Mouse (Mus musculus) forebrain, embryonic 13.5 days (tissue): ENCODE data around the gene Kmt2e. TPM values are rescaled to one million over a fixed set of nuclear protein-coding genes. Genes with fewer than 3 reads are reported as not detected.

Source experiments
- ATAC-seq: fragments of 200-750 bp; cut with Nextera tagmentation; 2 replicates; pipeline ENCODE4 v1.8.0; 2017
- H3K27ac ChIP-seq: fragments of 300-500 bp; sonication (generic); 2 replicates; pipeline ENCODE4 v1.5.1; 2015; ENCODE audit warnings: inconsistent platforms, mild to moderate bottlenecking, moderate library complexity
- H3K27me3 ChIP-seq: fragments of 300-500 bp; sonication (generic); 2 replicates; pipeline ENCODE4 v1.6.1; 2015; ENCODE audit warnings: mild to moderate bottlenecking, inconsistent platforms
- H3K36me3 ChIP-seq: fragments of 300-500 bp; sonication (generic); 2 replicates; pipeline ENCODE4 v1.6.1; 2015; ENCODE audit warnings: mild to moderate bottlenecking, inconsistent platforms; ENCODE audit not compliant: poor library complexity, severe bottlenecking
- H3K4me1 ChIP-seq: fragments of 300-500 bp; sonication (generic); 2 replicates; pipeline ENCODE4 v1.6.1; 2015; ENCODE audit warnings: inconsistent platforms
- H3K4me2 ChIP-seq: fragments of 300-500 bp; sonication (generic); 2 replicates; pipeline ENCODE4 v1.6.1; 2015; ENCODE audit warnings: inconsistent platforms, mild to moderate bottlenecking, moderate library complexity
- H3K4me3 ChIP-seq: fragments of 300-500 bp; sonication (generic); 2 replicates; pipeline ENCODE4 v1.5.1; 2015; ENCODE audit warnings: mild to moderate bottlenecking, inconsistent platforms
- H3K9ac ChIP-seq: fragments of 300-500 bp; sonication (generic); 2 replicates; pipeline ENCODE4 v1.6.1; 2015; ENCODE audit warnings: mild to moderate bottlenecking, inconsistent platforms
- H3K9me3 ChIP-seq: fragments of 300-500 bp; sonication (generic); replicated peaks from 2 replicates; pipeline ENCODE4 v1.6.1; 2016; ENCODE audit warnings: inconsistent platforms
- WGBS: fragments of 180-500 bp; shearing (Covaris S2); methylation state at CpG from one replicate; pipeline ENCODE4 v1.1.7; 2015; 5-methylcytosine and 5-hydroxymethylcytosine counted together
- polyA plus RNA-seq: library from polyadenylated mRNA; unstranded; fragments of >200 nt; fragmentation: Nextera tagmentation; extraction: Ambion mirVana; gene quantifications from 2 replicates; pipeline ENCODE4 v1.2.1, GENCODE M21; 2015

Gene Kmt2e
- polyA plus RNA-seq, 1 experiment from 2014 or later, result 165 TPM

DNA sequence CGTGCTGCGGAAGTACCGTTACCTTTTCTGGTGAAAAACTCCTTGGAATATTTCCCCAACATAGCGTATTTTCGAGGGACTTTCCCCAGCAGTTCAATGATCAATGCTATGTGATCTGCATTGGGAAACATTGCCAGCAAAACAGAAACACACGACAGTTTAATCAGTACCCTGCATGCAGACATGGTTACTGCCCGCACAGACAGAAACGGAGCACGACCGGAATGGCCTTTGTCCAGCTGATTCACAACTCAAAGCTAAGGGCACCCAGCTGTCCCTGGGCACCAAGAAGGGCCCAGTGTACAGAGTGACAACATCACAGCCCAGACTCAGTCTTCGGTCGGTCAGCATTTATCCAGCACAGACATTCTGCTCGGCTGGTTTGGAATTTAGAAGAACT, 79.2 kb downstream of the Kmt2e start:
- H3K27me3 ChIP-seq, result no peaks in the 10 kb centered on the region
- no peak overlapping the region for H3K27ac ChIP-seq
- H3K36me3 ChIP-seq, result peaks cover 76% of the 10 kb centered on the region
- H3K4me3 ChIP-seq, result no peak overlapping the region
- H3K4me1 ChIP-seq, result no peaks in the 10 kb centered on the region
- no peak for ATAC-seq
- no peaks in the 10 kb centered on the region for H3K9me3 ChIP-seq
- H3K9ac ChIP-seq, result no peak overlapping the region
- 94% methylated on average over 13 of the region's 13 CpGs for WGBS
- H3K4me2 ChIP-seq, result no peak overlapping the region

GRCm38 (mm10) chr5:23515038-23515437, 80.8 kb downstream of the Kmt2e start:
- Histone ChIP-seq H3K27ac (no peak overlapping the region), H3K4me1 (peaks cover 5% of the 10 kb centered on the region; the same call in 1 of the 2 replicates), H3K9me3 (no peaks in the 10 kb centered on the region), H3K9ac (no peak overlapping the region), H3K36me3 (peaks cover 65% of the 10 kb centered on the region), H3K4me3 (no peak overlapping the region), H3K4me2 (no peak overlapping the region), H3K27me3 (no peaks in the 10 kb centered on the region)
- 95% methylated on average over 10 of the region's 10 CpGs for WGBS
- no peak for ATAC-seq

DNA sequence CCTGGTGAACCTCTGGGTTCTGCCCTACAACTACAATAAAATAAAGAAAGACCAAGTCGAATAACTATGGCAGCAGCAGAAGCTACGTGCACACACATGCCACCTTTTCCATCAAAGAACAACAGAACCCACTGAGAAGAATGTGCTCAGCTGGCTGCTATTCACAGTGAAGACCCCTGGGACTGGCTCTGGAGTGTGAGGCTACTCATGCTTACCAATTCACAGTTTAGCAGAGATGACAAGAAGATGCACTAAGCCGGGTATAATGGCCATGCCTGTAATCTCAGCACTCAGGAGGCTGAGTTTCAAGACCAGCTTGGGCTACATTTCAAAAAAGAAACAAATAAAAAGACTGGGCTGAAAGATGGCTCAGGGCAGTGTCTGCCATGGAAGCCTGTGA, 82.7 kb downstream of the Kmt2e start:
- H3K36me3 ChIP-seq, result peaks cover 59% of the 10 kb centered on the region
- H3K27me3 ChIP-seq, result no peaks in the 10 kb centered on the region
- peak overlapping the region; percentile 44 for H3K27ac ChIP-seq
- no peak overlapping the region for H3K4me3 ChIP-seq
- ATAC-seq, result no peak
- H3K4me2 ChIP-seq, result no peak overlapping the region
- H3K9ac ChIP-seq, result no peak overlapping the region
- WGBS, result 52% methylated on average over 3 of the region's 3 CpGs
- H3K9me3 ChIP-seq, result no peaks in the 10 kb centered on the region
- H3K4me1 ChIP-seq, result peaks cover 5% of the 10 kb centered on the region; the same call in 1 of the 2 replicates

DNA sequence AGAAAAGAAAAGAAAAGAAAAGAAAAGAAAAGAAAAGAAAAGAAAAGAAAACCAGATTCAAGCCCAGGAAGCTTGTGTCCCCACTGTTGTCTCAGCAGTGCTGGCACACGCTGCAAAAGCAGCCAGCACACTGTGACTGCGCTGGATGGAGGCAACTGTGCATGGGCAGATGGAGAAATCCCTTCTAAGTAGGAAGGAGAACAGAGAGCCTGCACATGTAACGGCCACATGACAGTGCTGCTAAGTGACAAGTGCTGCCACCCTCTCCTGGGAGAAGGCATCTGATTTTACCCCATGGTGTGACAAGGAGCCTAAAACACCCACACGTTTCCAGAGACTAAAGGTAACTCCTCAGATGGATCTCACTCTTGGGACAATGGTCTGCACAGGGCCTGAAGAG, 83.6 kb downstream of the Kmt2e start:
- Histone ChIP-seq H3K36me3 (peaks cover 61% of the 10 kb centered on the region), H3K9ac (no peak overlapping the region), H3K4me2 (no peak overlapping the region), H3K27me3 (no peaks in the 10 kb centered on the region), H3K4me3 (no peak overlapping the region), H3K9me3 (no peaks in the 10 kb centered on the region), H3K27ac (peak overlapping the region; percentile 2; the same call in 1 of the 2 replicates), H3K4me1 (peaks cover 5% of the 10 kb centered on the region; the same call in 1 of the 2 replicates)
- peak; percentile 45; the same call in 1 of the 2 replicates for ATAC-seq
- 58% methylated on average over 4 of the region's 4 CpGs for WGBS

GRCm38 (mm10) chr5:23518673-23519072, 84.4 kb downstream of the Kmt2e start:
- 84% methylated on average over 3 of the region's 3 CpGs for WGBS

DNA sequence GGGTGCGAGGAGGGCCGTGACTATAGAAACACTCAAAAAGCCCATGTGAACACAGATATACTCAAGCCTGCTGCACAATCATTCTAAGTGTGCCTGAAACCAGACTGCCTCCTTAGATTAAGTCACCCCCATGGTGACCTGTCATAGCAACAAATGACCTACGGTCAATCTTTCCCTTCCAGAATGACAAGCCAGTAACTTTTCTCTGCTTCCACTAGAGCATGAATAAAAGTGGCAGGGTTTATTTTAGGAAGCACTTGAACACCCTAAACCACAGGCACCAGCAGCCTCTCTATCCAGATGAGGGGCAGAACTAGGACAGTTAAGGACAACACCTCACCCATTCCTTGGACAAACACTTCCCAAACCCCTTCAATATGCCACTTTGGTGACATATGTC, 85.4 kb downstream of the Kmt2e start:
- Histone ChIP-seq H3K27me3 (no peaks in the 10 kb centered on the region), H3K4me3 (no peak overlapping the region), H3K9me3 (no peaks in the 10 kb centered on the region), H3K27ac (no peak overlapping the region), H3K36me3 (peaks cover 56% of the 10 kb centered on the region), H3K4me2 (no peak overlapping the region), H3K4me1 (peaks cover 5% of the 10 kb centered on the region; the same call in 1 of the 2 replicates), H3K9ac (no peak overlapping the region)
- ATAC-seq, result no peak
- WGBS, result 95% methylated on average over 3 of the region's 3 CpGs

More at GRCm38 (mm10) chr5:23518673-23519072, 84.4 kb downstream of the Kmt2e start:
- Histone ChIP-seq H3K4me1 (peaks cover 5% of the 10 kb centered on the region; the same call in 1 of the 2 replicates), H3K27me3 (no peaks in the 10 kb centered on the region), H3K4me2 (no peak overlapping the region), H3K27ac (no peak overlapping the region), H3K9me3 (no peaks in the 10 kb centered on the region), H3K36me3 (peaks cover 57% of the 10 kb centered on the region), H3K9ac (no peak overlapping the region), H3K4me3 (no peak overlapping the region)
- ATAC-seq, result 0 out of 2 replicates have a peak, but pooled peaks have one; percentile 24

DNA sequence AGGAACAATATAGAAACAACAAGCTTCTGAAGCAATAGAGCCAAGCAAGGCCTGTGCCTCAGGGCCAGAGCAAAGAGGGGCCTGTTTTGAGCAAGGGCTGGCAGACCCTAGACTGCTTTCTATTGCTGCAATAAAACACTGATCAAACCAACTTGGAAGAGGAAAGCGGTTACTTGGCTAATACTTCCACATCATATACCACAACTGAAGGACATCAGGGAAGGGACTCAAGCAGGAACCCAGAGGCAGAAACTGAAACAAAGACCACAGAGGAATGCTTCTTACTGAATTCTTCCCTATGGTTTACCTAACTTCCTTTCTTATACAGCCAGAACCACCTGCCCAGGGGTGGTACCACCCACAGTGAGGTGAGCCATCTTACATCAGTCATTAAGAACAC, 87.4 kb downstream of the Kmt2e start:
- Histone ChIP-seq H3K4me1 (peaks cover 5% of the 10 kb centered on the region; the same call in 1 of the 2 replicates), H3K27me3 (no peaks in the 10 kb centered on the region), H3K9me3 (no peaks in the 10 kb centered on the region), H3K9ac (no peak overlapping the region), H3K4me2 (no peak overlapping the region), H3K27ac (no peak overlapping the region), H3K36me3 (peaks cover 54% of the 10 kb centered on the region), H3K4me3 (no peak overlapping the region)
- ATAC-seq, result no peak
- 100% methylated on average over 1 of the region's 1 CpGs for WGBS

DNA sequence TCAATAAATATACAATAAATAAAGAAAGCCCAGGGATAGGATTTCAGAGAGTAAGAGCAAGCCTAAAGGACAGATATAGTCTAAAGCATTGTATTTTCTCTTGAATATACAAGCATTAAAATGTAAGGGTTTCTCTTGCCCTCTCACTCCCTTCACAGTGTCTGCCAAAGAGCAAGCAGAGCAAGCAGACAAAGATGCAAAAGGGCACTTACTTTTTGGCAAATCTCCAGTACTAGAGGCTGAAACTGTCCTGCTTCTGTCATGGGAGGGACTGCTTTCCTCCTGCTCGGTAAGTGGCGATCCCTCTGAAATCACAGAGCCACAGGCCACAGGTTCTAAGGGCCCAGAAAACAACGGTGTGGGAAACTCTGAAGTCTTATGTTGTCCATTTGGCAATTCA, 89.7 kb downstream of the Kmt2e start:
- Histone ChIP-seq H3K27me3 (no peaks in the 10 kb centered on the region), H3K9me3 (no peaks in the 10 kb centered on the region), H3K36me3 (peaks cover 48% of the 10 kb centered on the region), H3K9ac (no peak overlapping the region), H3K27ac (no peak overlapping the region), H3K4me3 (no peak overlapping the region), H3K4me2 (no peak overlapping the region), H3K4me1 (peaks cover 3% of the 10 kb centered on the region; the same call in 1 of the 2 replicates)
- ATAC-seq, result no peak
- WGBS, result 83% methylated on average over 3 of the region's 3 CpGs

GRCm38 (mm10) chr5:23524621-23525020, 90.4 kb downstream of the Kmt2e start:
- no peak overlapping the region for H3K9ac ChIP-seq
- no peak for ATAC-seq
- H3K4me3 ChIP-seq, result no peak overlapping the region
- H3K4me1 ChIP-seq, result no peaks in the 10 kb centered on the region
- no peaks in the 10 kb centered on the region for H3K27me3 ChIP-seq
- WGBS, result 67% methylated on average over 3 of the region's 3 CpGs
- H3K27ac ChIP-seq, result no peak overlapping the region
- H3K9me3 ChIP-seq, result no peaks in the 10 kb centered on the region
- no peak overlapping the region for H3K4me2 ChIP-seq
- H3K36me3 ChIP-seq, result peaks cover 48% of the 10 kb centered on the region

DNA sequence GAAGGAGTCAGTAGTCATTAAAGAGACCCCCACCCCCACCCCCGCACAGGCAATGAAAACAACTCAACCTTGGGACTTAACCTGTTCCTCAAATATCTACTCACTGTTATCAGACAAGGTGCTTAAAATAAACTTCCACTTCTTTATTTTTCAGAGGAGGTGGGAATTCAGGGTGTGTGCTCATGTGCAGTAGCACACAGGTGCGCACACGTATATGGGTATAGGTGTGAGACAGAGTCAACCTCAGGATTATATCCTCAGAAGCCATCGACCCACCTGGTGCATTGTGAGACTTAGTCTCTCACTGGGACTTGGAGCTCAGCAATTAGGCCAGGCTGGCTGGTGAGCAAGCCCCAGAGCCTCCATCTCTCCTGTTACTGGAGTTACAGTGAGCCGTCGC, 96.9 kb downstream of the Kmt2e start:
- Histone ChIP-seq H3K9me3 (no peaks in the 10 kb centered on the region), H3K27ac (no peak overlapping the region), H3K4me3 (no peak overlapping the region), H3K4me2 (no peak overlapping the region), H3K27me3 (no peaks in the 10 kb centered on the region), H3K9ac (no peak overlapping the region), H3K4me1 (peaks cover 7% of the 10 kb centered on the region; the same call in 1 of the 2 replicates), H3K36me3 (peaks cover 16% of the 10 kb centered on the region)
- 95% methylated on average over 6 of the region's 6 CpGs for WGBS
- ATAC-seq, result no peak

GRCm38 (mm10) chr5:23531541-23532096, 97.4 kb downstream of the Kmt2e start:
- H3K27ac ChIP-seq, result no peak overlapping the region
- no peak for ATAC-seq
- no peak overlapping the region for H3K9ac ChIP-seq
- H3K4me1 ChIP-seq, result peaks cover 11% of the 10 kb centered on the region; the same call in 1 of the 2 replicates
- H3K27me3 ChIP-seq, result no peaks in the 10 kb centered on the region
- 86% methylated on average over 7 of the region's 7 CpGs for WGBS
- H3K9me3 ChIP-seq, result no peaks in the 10 kb centered on the region
- H3K36me3 ChIP-seq, result peaks cover 16% of the 10 kb centered on the region
- no peak overlapping the region for H3K4me2 ChIP-seq
- H3K4me3 ChIP-seq, result no peak overlapping the region

DNA sequence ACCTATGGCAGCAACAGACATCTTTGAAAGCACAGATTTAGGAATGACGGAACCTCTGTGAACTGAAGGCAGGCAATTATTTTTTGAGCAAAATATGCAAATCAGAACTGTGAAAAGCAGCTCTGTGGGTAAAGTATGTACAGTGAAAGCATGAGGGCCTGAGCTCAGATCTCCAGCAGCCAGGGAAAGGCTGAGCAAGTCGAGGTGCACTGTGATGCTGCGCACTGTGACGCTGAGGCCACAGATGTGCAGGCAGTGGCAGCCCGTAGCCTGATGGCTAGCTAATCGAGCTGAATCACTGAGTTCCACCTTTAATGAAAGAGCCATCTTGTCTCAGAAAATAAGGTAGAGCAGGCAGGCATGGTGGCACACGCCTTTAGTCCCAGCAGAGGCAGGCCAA, 101.5 kb downstream of the Kmt2e start:
- H3K27me3 ChIP-seq, result no peaks in the 10 kb centered on the region
- 69% methylated on average over 7 of the region's 7 CpGs for WGBS
- H3K4me3 ChIP-seq, result no peak overlapping the region
- peaks cover 34% of the 10 kb centered on the region for H3K36me3 ChIP-seq
- no peak overlapping the region for H3K9ac ChIP-seq
- ATAC-seq, result 0 out of 2 replicates have a peak, but pooled peaks have one; percentile 33
- H3K4me1 ChIP-seq, result peaks cover 15% of the 10 kb centered on the region; the same call in 1 of the 2 replicates
- no peaks in the 10 kb centered on the region for H3K9me3 ChIP-seq
- no peak overlapping the region for H3K4me2 ChIP-seq
- H3K27ac ChIP-seq, result peak overlapping the region; percentile 22; the same call in 1 of the 2 replicates

DNA sequence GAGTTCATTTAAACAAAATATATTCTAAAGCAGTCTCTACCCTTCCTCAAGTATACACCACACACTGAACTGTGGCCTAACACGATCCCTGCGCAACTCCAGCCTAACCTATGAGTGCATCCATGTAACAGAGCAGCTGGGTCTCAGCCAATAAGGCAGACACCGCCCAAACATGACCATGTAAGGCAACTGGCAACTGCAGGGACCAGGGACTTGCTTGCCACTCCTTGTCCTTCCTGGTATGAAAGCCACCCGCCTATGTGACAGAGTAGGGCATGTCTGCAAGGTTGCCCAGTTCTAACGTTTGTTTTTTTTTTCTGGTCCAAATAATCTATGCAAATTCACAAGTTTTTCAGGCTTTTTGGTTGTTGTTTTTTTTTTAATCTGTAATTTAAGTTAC, 117.4 kb downstream of the Kmt2e start:
- Histone ChIP-seq H3K36me3 (peaks cover 3% of the 10 kb centered on the region; the same call in 1 of the 2 replicates), H3K9me3 (no peaks in the 10 kb centered on the region), H3K4me3 (no peak overlapping the region), H3K4me2 (no peak overlapping the region), H3K27me3 (no peaks in the 10 kb centered on the region), H3K9ac (no peak overlapping the region), H3K27ac (no peak overlapping the region), H3K4me1 (no peaks in the 10 kb centered on the region)
- no peak for ATAC-seq
- WGBS, result 85% methylated on average over 5 of the region's 5 CpGs
